Mouse (Mus musculus): ENCODE data around the gene 1700015F17Rik. TPM values are rescaled to one million over a fixed set of nuclear protein-coding genes. Genes with fewer than 3 reads are reported as not detected.

The 1700015F17Rik gene
- total RNA-seq (2023) = not detected

GRCm38 (mm10) chr5:5479043-5479442 lies at the start of gene 1700015F17Rik:
1700015F17Rik (minus strand) TSS chr5:5479143.

GRCm38 (mm10) chr5:5514196-5515076 lies 35.5 kb upstream of the 1700015F17Rik start, which contains the start of gene Cldn12:
Cldn12 (minus strand) TSS chr5:5514958.

GRCm38 (mm10) chr5:5419992-5420455 lies 58.9 kb downstream of the 1700015F17Rik start, which contains the start of gene Cdk14:
Cdk14 (minus strand) TSS chr5:5420312.

Other genes with a start within 250 kb of the 1700015F17Rik start
- gene Cdk14, start 58.8 kb downstream of the 1700015F17Rik start, total RNA-seq (2023) = 0.80 TPM
- 0.67 TPM for gene Cldn12, start 35.8 kb upstream of the 1700015F17Rik start, total RNA-seq (2023)
- 21.7 TPM for gene Gtpbp10, start 80.4 kb upstream of the 1700015F17Rik start, total RNA-seq (2023)
- gene Gm8773, start 94.7 kb upstream of the 1700015F17Rik start, total RNA-seq (2023) = not detected
- not detected for gene Cfap69, start 185.1 kb upstream of the 1700015F17Rik start, total RNA-seq (2023)
- gene Steap2, start 215.4 kb upstream of the 1700015F17Rik start, total RNA-seq (2023) = not detected

All from CD8-positive naive resting alpha-beta T cell, adult 57 days (primary cell).